Mouse (Mus musculus) regulatory T cell (primary cell): ENCODE results near the gene Nudt4.

Experiments
- in situ Hi-C: fragments of 300-600 bp; cut with MboI, MseI; formaldehyde crosslinking; loops from one replicate; pipeline ENCODE4 v1.15.1; 2025; ENCODE audit warnings: high pct_unique_total_duplicates

Gene Nudt4

DNA sequence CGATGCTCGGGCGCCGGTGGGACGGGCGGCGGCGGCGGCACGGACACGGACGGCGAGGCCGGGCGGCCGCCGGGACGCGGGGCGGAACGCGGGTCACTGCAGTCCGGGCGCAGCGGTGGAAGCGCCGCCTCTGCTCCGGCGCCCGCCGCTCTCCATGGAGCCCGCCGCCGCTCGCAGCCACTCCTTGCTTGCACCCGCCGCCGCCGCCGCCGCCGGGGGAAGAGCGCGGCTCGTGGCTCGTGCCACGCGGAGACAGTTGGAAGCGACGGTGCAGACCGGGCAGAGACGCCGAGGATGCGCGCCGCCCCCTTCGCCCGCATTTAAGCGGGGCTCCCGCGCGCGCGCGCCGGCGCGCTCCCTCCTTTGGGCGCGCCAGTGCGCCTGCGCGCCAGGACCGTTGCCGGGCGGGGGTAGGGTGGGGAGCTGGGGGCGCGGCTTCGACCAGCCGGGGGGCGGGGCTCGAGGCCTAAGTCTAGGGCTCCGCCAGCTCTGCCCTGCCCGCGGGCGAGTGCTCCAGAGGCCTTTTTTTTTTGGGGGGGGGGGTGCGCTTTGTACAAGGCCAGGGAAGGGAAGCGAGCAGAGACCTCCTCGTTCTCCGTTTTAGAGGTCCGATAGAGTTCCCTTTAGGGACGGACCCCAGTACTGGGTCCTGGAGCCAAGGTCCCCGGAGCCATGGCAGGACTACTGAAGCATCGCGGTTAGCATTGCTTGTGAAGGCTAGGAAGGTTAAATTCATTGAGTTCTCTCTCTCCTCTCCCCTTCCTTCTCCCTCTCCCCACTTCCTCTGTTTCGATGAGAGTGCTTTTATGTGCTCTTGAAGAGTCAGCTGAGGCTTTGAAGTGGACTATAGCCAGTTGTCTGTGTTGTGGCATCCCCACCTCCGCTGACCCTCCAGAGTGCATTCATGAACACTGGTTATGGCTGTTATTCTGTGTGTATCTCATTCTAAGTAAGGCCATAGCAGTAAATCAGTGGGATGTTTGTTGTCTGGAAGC is at the start of gene Nudt4:
TSS of gene Nudt4 (minus strand) at position 296 of the 995 bp plus-strand sequence.
- in situ Hi-C loops, result loop anchor here (25.0 kb wide), 1 partner anchor 473 kb away; no protein-coding TSS in a partner anchor

DNA sequence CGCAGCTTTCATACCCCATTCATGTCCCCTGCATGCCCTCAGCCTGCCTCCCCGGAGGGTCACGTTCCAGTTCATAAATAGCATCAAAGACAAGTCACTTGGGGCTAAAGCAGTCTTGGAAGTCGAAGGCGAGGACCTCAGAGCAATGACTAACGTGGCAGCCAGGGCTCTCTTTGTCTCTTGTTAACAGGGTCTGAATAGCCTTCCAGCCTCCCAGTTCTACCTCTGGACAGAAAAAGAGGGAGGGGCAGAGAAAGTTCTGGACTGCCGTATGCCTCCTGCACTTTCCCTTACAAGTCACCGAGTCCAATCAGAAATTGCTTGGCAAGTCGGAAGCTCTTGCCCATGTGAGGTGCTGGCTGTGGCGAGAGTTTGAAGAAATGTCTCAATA is 47.4 kb upstream of the Nudt4 start:
- in situ Hi-C loops, result no loop called here

DNA sequence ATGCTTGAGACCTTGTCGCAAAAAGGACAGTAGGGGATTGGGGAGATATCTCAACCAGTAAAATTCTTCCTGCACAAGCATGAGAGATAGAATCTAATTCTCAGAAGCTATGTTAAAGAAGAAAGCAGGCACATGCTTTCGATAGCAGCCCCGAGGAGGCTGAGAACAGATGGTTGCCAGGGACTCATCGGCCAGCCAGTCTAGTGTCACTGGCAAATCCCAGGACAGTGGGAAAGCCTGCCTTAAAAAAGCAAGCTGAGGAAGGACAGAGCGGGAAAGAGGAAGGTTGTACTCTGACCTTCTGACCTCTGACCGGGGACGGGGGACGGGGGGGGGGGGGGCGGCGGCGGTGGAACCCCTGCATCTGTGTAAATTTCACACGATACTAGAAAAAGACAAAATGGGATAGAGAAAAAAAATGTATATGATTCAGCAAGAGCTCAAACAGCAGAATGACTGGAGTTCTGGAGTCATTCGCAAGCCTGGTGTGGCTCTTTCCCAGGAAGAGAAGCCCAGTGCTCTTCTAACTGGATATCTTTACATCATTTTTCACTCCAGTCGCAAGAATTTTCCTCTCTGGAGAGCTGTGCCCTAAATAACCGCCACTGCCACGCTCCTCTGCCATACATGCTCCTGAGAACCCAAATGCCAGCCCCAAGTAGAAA is 46.9 kb upstream of the Nudt4 start:
- in situ Hi-C loops, result no loop called here

DNA sequence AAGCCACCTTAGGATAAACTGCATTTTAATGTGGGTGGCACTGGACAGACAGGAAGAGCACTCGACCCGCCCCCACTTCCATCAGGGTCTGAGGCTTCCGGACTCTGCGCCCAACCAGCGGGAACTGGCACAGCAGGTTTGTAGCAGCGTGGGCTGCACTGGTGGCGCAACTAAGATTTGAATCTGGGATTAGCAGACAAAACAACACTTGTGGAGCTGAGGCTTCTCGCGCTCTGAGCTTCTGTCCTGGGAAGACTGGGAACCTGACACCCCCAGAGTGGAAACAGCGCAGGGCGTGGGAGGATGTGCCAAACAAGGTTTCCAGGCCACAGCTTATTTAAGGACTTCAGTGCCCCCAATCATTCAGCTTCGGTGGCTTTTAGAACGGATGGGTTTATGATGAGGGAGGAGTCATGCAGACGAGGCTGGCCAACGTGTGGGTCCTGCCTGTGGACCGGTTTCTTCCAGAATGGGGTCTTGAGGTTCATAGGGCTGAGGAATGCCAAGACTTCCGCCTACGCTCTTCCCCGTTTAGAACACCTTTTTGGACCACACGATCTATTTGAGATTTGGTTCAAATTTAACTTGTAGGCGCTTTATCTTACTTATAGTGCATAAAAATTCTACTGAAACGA is 41.1 kb upstream of the Nudt4 start:
- in situ Hi-C loops, result no loop called here

DNA sequence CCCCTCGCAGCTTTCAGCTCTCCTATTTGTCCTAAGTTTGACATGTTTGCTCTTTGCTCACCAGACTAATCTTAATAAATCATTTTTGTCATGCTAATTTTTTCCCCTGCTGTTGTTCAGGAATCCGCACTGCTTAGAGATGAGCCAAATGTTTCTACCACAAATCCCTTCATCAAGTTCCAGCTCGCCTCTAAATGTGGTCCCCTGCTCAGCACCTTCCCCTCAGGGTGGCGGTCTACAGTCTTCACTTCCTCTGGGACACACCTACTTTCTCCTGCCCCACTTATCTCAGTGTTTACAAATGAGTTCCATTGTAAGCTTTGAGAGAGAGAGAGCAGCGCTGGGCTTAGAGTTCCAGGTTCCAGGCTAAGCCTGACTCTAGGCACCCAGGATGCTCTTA is 36.6 kb upstream of the Nudt4 start:
- in situ Hi-C loops, result no loop called here

DNA sequence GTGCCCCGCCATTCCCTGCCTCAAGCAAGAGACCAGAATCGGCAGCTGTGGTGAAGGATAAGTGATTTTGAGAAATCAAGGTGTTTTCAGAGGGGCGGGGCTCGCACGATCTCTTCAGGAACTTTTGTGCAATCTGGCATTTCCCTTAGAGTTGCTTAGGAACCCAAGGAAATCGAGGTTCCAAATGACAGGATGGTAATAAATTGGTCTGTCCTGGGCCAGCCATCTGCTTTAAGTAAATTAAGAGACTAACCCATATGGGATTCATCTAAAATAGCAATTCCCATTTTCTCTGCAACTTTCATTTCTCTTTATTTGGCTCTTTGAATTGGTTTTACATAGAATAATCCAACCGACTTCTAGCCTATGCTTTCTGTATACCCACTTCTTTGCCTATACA is 35.8 kb upstream of the Nudt4 start:
- in situ Hi-C loops, result loop anchor here (10.0 to 25.0 kb wide), 2 partner anchors 825 to 1512 kb away; no protein-coding TSS in a partner anchor

DNA sequence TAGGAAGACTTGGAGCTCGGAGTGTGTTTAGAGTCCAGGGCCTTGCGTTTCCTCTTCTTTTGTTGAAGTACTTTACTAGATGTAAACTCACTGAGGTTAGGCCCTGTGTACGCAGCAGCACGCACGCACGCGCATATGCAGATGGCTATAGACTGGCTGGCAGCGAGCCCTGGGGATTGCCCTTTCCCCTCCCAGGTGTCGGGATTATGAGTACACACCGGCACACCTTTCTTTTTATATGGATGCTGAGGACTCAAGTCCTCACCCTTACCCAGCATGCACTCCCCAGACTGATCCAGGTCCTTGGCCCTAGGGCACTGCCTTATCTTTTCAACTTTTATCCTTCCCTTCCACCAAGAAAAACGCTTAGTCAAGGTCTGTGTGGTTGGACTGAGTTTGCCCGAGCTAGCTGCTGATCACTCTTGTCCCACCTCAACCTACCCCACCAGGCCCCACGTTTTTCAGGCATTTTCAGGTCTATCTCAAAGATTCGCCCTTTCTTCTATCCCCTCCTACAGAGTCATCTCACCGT is 34.2 kb upstream of the Nudt4 start:
- in situ Hi-C loops, result loop anchor here (10.0 to 25.0 kb wide), 2 partner anchors 823 to 1511 kb away; no protein-coding TSS in a partner anchor

DNA sequence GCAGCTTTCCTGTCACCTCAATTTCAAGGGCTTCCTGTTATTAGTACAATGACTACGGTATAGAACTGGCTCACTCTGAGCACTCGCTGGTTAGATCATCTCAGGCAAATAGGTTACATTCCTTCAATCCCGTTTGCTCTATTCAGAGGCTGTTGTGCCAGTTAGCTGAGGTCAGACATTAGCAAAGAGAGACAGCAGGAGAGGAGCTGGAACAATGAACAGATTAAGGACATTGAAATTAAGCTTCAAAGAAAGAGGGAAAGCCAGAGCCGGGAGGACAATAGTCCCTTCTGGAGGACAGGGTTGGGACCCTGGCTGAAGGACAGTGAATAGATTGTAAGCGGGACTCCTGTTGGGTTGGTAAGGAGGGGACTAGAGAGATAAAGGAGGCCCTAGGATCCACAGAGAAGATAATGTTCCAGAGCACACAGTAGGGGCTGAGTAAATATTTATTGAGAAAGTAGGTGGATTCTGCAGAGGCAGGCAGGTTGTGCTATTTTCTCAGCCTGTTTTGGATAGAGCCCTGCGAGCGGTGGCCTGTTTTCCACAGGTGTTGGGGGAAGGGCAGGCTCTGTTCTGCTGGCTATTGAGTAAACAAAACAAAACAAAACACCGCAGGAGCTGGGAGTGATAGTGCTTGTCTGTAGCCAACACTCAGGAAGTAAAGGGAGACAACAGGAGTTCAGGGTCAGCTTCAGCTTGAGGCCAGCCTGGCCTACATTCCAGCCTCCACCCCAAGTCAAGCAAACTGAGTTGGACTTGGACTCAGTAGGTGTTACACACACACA is 32.1 kb upstream of the Nudt4 start:
- in situ Hi-C loops, result loop anchor here (10.0 to 25.0 kb wide), 2 partner anchors 821 to 1509 kb away; no protein-coding TSS in a partner anchor

DNA sequence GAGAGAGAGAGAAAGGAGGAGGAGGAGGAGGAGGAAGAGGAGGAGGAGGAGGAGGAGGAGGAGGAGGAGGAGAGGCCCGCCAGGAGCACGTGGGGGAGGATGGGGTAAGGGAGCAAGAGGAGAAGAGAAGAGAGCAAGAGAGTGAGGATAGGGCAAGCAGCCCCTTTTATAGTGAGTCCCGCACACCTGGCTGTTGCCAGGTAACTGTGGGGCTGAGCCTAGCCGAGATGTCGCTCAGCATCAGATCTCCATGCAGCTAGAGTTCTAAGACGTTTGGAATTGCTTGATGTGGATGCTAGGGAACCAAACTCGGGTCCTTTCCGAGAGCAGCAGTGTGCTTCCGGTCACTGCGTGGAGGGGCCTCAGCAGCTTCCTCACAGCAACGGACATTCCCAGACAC is 30.5 kb upstream of the Nudt4 start:
- in situ Hi-C loops, result loop anchor here (10.0 to 25.0 kb wide), 2 partner anchors 820 to 1507 kb away; no protein-coding TSS in a partner anchor

DNA sequence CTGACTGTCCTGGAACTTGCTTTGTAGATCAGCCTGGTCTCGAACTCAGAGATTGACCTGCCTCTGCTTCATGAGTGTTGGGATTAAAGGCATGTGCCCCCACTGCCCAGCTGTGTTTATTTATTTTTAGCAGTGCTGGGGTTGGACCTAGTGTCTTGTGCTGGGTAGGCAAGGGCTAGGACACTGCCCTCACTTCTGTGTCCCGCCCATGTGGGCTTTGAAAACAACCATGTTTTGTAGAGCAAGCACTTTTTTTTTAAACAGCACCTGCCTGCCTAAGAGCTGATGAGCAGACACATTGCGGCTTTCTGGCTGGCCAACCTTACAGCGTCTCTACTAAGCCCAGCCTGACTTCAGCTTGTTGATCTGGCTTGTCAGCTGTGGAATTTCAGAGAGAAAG is 27.3 kb upstream of the Nudt4 start:
- in situ Hi-C loops, result loop anchor here (10.0 to 25.0 kb wide), 2 partner anchors 816 to 1504 kb away; no protein-coding TSS in a partner anchor

DNA sequence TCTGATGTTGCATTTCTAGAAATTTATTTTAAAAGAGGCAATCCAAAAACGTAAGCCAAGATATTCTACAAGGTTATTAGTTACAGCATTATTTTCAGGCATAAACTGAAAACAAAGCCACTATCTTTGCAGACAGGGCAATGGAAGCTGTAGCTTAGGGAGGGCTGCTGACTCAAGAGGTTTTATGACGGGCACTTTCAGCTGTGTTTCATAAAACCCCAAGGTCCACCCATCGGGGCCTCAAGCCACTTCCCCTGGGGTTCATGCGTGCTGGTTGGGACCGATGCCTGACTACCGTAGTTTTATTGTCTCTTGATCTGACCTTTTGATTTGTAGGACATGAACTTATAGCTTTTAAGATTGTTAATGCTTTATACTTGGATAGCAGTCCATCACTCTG is 26.2 kb upstream of the Nudt4 start:
- in situ Hi-C loops, result loop anchor here (10.0 to 25.0 kb wide), 2 partner anchors 815 to 1503 kb away; no protein-coding TSS in a partner anchor

DNA sequence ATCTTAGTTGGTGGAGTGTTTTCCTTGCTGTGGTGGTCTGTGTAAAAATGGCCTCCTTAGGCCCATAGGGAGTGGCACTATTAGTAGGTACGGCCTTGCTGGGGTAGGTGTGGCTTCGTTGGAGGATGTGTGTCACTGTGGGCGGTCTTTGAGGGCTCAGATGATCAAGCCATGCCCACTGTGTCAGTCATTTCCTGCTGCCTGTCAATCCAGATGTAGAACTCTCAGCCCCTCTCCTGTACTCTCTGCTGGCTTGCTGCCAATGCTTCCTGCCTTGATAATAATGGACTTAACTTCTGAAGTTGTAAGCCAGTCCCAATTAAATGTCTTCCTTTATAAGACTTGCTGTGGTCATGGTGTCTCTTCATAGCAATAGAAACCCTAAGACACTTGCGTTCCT is 25.2 kb upstream of the Nudt4 start:
- in situ Hi-C loops, result loop anchor here (25.0 kb wide), 1 partner anchor 1502 kb away; no protein-coding TSS in a partner anchor

DNA sequence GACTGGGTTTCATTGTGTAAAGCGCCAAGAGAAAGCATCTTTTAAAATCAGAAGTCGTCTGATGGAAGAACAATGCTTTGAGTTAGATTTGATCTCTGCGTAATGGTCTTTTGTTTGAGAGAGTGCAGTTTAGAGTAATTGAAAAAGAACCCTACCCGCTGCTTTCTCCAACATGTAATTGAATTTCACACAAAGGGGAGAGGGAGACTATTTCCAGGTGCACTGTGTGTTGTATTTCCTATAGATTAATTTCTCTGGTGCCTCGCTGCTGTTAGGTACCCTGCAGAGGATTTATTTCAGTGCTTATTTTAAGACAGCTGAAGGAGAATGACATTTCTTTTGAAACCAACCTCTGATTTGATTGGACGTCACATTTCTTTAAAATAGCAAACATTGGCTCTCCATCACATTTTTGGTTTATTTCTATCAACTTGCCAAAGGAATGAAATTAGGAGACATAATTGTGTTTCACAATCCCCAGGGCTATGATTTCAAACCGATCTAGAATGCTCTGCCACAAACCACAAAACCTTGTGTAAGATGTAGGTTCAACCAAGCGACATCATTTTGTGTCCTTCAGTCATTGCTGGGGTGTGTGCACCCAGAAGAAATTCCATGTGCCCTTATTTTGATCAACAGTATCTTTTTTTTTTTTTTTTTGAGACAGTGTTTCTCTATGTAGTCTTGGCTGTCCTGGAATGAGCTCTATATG is 23.7 kb upstream of the Nudt4 start:
- in situ Hi-C loops, result loop anchor here (25.0 kb wide), 1 partner anchor 1500 kb away; no protein-coding TSS in a partner anchor

DNA sequence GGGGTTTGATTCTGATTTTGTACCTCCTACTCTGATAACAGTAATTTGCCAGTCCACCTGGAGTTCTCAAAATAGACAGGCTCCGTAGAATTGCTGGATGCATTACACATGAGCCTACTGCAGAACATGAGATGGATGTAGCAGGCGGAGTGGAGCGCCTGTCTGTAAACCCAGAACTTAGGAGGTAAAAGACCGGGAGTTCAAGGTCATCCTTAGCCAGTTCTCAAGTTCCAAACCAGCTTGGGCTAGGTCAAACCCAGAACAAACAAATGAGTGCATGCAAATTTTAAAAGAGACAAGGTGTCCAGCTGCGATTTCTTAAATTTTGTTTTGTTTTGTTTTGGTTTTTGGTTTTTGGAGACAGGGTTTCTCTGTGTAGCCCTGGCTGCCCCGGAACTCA is 21.6 kb upstream of the Nudt4 start:
- in situ Hi-C loops, result loop anchor here (25.0 kb wide), 1 partner anchor 1498 kb away; no protein-coding TSS in a partner anchor

DNA sequence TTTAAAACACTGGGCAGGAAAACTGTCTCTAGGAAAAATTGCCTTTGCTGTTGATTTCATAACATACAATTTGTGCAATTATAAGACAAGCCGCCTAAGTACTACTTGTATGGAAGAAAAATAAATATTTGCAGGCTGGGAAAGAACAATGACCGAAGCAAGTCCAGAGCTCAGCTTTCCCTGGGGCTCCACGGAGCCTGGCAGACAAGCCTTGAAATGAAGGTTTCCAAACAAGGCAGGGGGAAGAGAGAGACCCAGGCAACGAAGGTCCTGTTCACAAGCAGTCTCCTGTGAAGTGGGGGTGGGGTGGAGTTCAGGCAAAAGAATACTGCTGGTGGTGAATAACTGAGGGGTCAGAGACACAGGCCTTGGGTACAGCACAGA is 13.6 kb upstream of the Nudt4 start:
- in situ Hi-C loops, result loop anchor here (25.0 kb wide), 1 partner anchor 1490 kb away; no protein-coding TSS in a partner anchor

DNA sequence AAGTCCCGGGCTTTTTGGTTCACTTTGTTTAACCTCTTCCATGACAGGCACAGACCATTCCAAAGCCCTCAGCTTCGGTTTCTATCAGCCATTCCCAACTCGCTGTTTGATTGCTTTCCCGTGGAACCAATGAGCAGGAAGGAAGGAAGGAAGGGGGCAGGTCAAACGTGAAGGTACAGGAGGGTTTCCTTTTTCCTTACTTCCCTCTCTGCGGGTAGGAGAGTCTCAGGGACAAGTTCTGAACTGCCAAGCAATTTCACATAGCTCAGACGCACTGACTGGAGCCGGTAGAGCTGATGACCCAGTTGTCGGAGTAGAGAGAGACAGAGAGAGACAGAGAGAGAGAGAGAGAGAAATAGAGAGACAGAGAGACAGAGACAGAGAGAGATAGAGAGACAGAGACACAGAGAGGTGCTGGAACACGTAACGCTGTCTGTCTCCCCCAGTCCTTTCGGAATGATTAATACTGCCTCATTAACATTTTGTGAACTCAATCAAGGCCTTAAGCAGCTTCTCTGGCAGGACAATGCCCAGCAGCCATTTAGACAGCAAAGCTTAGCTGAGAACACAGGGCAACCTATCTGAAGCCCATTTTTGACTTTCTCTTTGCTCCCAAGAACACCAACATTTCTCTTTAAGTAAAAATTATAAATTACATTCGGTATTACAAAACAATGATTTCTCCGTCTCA is 13.1 kb upstream of the Nudt4 start:
- in situ Hi-C loops, result loop anchor here (25.0 kb wide), 1 partner anchor 1490 kb away; no protein-coding TSS in a partner anchor

DNA sequence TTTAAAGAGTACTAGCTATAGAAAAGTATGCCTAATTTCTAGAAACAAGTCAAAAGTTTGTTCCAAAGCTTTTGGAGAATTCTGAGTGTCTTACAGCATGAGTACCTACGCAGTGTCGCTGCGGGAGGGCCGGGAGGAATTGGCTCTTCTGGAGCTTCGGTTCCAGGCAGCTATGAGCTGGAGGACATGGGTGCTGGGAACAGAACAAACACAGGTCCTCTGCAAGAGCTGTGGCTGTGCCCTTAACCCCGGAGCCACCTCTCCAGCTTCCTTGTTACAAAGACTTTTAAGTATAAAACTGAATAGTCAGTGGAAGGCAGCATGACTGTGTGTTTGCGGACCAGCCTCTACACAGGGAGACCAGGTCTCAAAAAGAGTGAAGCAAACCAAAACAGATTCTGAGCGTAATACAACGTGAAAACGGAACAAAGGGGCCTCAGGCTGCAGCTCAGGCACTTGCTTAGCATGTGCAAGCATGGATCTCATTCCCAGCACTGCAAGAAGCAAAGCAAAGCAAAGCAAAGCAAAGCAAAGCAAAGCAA is 12.0 kb upstream of the Nudt4 start:
- in situ Hi-C loops, result loop anchor here (25.0 kb wide), 1 partner anchor 1489 kb away; no protein-coding TSS in a partner anchor

DNA sequence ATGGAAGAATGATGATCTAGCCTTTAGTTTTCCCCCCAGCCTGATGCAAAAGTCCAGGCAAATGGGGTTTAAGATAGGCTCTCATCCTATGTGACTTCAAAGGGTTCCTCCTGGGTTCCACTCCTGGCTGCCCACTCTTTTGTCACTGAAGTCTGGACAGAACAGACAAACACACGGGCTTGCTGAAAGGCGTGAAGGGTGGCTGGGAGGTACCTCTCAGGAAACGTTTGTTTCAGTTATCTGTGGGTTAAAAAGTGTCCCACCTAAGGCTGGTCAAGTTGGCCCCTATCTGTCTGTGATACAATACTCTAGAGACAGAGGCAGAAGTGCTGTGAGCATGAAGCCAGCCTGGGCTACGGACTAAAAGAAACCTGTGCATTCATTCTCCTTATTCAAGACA is 11.0 kb upstream of the Nudt4 start:
- in situ Hi-C loops, result loop anchor here (25.0 kb wide), 2 partner anchors 462 to 1488 kb away; no protein-coding TSS in a partner anchor
